Comparison of ENCODE assay signal across 12 mouse cellular contexts in the genomic region with DNA sequence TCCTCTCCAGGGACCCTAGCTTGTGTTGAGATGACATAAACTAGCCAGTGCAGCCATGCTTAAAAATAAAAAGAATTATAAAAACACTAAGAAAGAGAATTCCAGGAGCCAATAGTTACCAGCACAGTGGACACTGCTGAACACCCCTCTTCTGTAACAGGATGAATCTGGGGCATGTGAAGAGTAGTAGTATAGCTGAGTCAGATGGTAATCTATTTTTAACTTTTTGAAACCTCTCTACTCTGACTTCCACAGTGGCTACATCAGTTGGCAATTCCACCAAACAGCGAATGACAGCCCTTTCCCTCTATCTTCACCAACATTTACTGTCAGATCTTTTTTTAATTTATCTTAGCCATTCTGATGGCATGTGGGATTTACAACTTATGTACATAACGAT.
A peak's percentile ranks its signal among the peaks of the same experiment; 100 is the strongest.
DNase-seq lines count a peak whose midpoint lies in the region; ATAC-seq and TF ChIP-seq lines count a peak whose summit lies in the region.
"Had no signal": no experiment of that assay in that cellular context is flagged by ENCODE, and none has a peak within 500 bp of the region (broad histone marks: within the 10 kb centered on the region; RNA-seq: fewer than 3 reads in every experiment).

No protein-coding gene starts in this region.

- no peak; the same call in 1 of the 2 replicates for TF ChIP-seq RAD21 in CH12.LX (IDR thresholded peaks at IDR 0.05; ENCODE audit: low read depth, low read length)

- H3K4me3 ChIP-seq in forebrain, embryonic 16.5 days (replicated peaks; ENCODE audit: low read length): no peak overlapping the region
- H3K4me3 ChIP-seq in forebrain, embryonic 12.5 days (replicated peaks): no peak overlapping the region
- H3K4me3 ChIP-seq in kidney, embryonic 16.5 days (ENCODE audit: low read length): no peak overlapping the region
- H3K4me3 ChIP-seq in CH12.LX (replicated peaks in 1 of 3; ENCODE audit: low read depth in 2 of 3, low read length in 2 of 3, poor library complexity in 1 of 3): peak overlapping the region in 1 of 3 experiments; percentile 14
- no peak overlapping the region for H3K4me3 ChIP-seq in liver, embryonic 16.5 days (ENCODE audit: low read depth, low read length)
- H3K4me3 ChIP-seq: limb, embryonic 13.5 days had no signal

- no peaks in the 10 kb centered on the region for H3K9me3 ChIP-seq in forebrain, embryonic 16.5 days (ENCODE audit: control insufficient read depth, low read length)
- no peaks in the 10 kb centered on the region for H3K9me3 ChIP-seq in forebrain, embryonic 12.5 days
- no peaks in the 10 kb centered on the region for H3K9me3 ChIP-seq in kidney, embryonic 16.5 days (ENCODE audit: low read length)
- H3K9me3 ChIP-seq in CH12.LX (replicated peaks; ENCODE audit: low read length): no peaks in the 10 kb centered on the region
- no peaks in the 10 kb centered on the region for H3K9me3 ChIP-seq in liver, embryonic 16.5 days (replicated peaks; ENCODE audit: control insufficient read depth, low read length)
- H3K9me3 ChIP-seq: limb, embryonic 13.5 days had no signal

- H3K4me2 ChIP-seq in forebrain, embryonic 16.5 days (ENCODE audit: low read length): no peak overlapping the region
- H3K4me2 ChIP-seq in forebrain, embryonic 12.5 days: no peak overlapping the region
- no peak overlapping the region for H3K4me2 ChIP-seq in kidney, embryonic 16.5 days (replicated peaks; ENCODE audit: low read depth, low read length)
- H3K4me2 ChIP-seq in CH12.LX (ENCODE audit: insufficient read depth, low read depth, poor library complexity, severe bottlenecking): peak overlapping the region; percentile 96
- no peak overlapping the region; the same call in 1 of the 2 replicates for H3K4me2 ChIP-seq in liver, embryonic 16.5 days (ENCODE audit: low read depth, low read length)
- H3K4me2 ChIP-seq: limb, embryonic 13.5 days had no signal

- in situ Hi-C loops in CH12.LX (cut with MboI; ENCODE audit: low pct_ligation_motif_present, low pct_unique_long_range_greater_than_20kb, low sequenced_read_pairs): no loop called here

- DNase-seq in kidney, adult 8-10 months: no peak
- DNase-seq in CH12.LX (ENCODE audit: extremely low read depth): peak; percentile 46
- no peak for DNase-seq in urinary bladder, postnatal 36 days (ENCODE audit: low spot score in 2 of 2)
- DNase-seq in thymus, postnatal 0 days (ENCODE audit: low spot score): no peak
- DNase-seq: cerebellum, adult 9-11 months; thymus, postnatal 25 days had no signal

- TF ChIP-seq POLR2A in CH12.LX (IDR thresholded peaks at IDR 0.05; ENCODE audit: low read depth, low read length): no peak; the same call in 1 of the 2 replicates

- 92% methylated on average over 2 of the region's 2 CpGs for WGBS in forebrain, embryonic 16.5 days
- 83% methylated on average over 2 of the region's 2 CpGs for WGBS in forebrain, embryonic 12.5 days
- WGBS in kidney, embryonic 16.5 days: 63% methylated on average over 2 of the region's 2 CpGs
- 19% methylated on average over 2 of the region's 2 CpGs for WGBS in liver, embryonic 16.5 days (ENCODE audit: insufficient replicate concordance)

- no peaks in the 10 kb centered on the region for H3K4me1 ChIP-seq in forebrain, embryonic 16.5 days (replicated peaks; ENCODE audit: control insufficient read depth, insufficient read depth, low read length)
- no peaks in the 10 kb centered on the region for H3K4me1 ChIP-seq in forebrain, embryonic 12.5 days
- H3K4me1 ChIP-seq in kidney, embryonic 16.5 days (ENCODE audit: insufficient read depth, low read length): peaks cover 21% of the 10 kb centered on the region
- peaks cover 3 to 50% of the 10 kb centered on the region in 2 experiments; a peak in 3 of 4 replicates for H3K4me1 ChIP-seq in CH12.LX (ENCODE audit: control insufficient read depth in 1 of 2, insufficient read depth in 2 of 2)
- H3K4me1 ChIP-seq in liver, embryonic 16.5 days (ENCODE audit: control insufficient read depth, low read depth, low read length): peaks cover 4% of the 10 kb centered on the region; the same call in 1 of the 2 replicates

- dilution Hi-C loops in CH12.LX (cut with MboI; ENCODE audit: extremely low pct_ligation_motif_present, extremely low pct_unique_long_range_greater_than_20kb, low sequenced_read_pairs): no loop called here

- ATAC-seq in forebrain, embryonic 16.5 days: 0 out of 2 replicates have a peak, but pooled peaks have one; percentile 4
- no peak for ATAC-seq in forebrain, embryonic 12.5 days (ENCODE audit: low FRiP score)
- 0 out of 2 replicates have a peak, but pooled peaks have one; percentile 61 for ATAC-seq in kidney, embryonic 16.5 days (ENCODE audit: low FRiP score, low TSS enrichment)
- no peak for ATAC-seq in liver, embryonic 16.5 days (ENCODE audit: low read depth)
- ATAC-seq: hindbrain, postnatal 0 days had no signal

- no peak overlapping the region for H3K9ac ChIP-seq in forebrain, embryonic 16.5 days (replicated peaks; ENCODE audit: low read depth, low read length)
- no peak overlapping the region for H3K9ac ChIP-seq in forebrain, embryonic 12.5 days
- H3K9ac ChIP-seq in kidney, embryonic 16.5 days (replicated peaks; ENCODE audit: low read length): no peak overlapping the region
- H3K9ac ChIP-seq in CH12.LX (ENCODE audit: insufficient read depth, low read depth): peak overlapping the region; percentile 34; the same call in 1 of the 2 replicates
- no peak overlapping the region for H3K9ac ChIP-seq in liver, embryonic 16.5 days (ENCODE audit: low read depth, low read length)
- H3K9ac ChIP-seq: limb, embryonic 13.5 days had no signal

- no peak for TF ChIP-seq EP300 in CH12.LX (IDR thresholded peaks at IDR 0.05; ENCODE audit: low read length)

- no peak for TF ChIP-seq CTCF in CH12.LX (conservative IDR thresholded peaks at IDR 0.05 in 1 of 2, IDR thresholded peaks at IDR 0.05 in 1 of 2; ENCODE audit: low read depth in 2 of 2, low read length in 2 of 2)

- no peak overlapping the region for H3K27ac ChIP-seq in forebrain, embryonic 16.5 days (ENCODE audit: low read length)
- no peak overlapping the region for H3K27ac ChIP-seq in forebrain, embryonic 12.5 days
- H3K27ac ChIP-seq in kidney, embryonic 16.5 days (ENCODE audit: low read length): peak overlapping the region; percentile 43; the same call in 1 of the 2 replicates
- H3K27ac ChIP-seq in CH12.LX (ENCODE audit: insufficient read depth, low read depth): peak overlapping the region; percentile 71
- peak overlapping the region; percentile 22 for H3K27ac ChIP-seq in liver, embryonic 16.5 days (ENCODE audit: low read length)
- H3K27ac ChIP-seq: hindbrain, postnatal 0 days; limb, embryonic 13.5 days had no signal

- H3K79me2 ChIP-seq in CH12.LX (replicated peaks; ENCODE audit: control insufficient read depth, extremely low read depth, insufficient read depth, poor library complexity, severe bottlenecking): no peaks in the 10 kb centered on the region

- no peaks in the 10 kb centered on the region for H3K36me3 ChIP-seq in forebrain, embryonic 16.5 days (ENCODE audit: control insufficient read depth, insufficient read depth)
- no peaks in the 10 kb centered on the region for H3K36me3 ChIP-seq in forebrain, embryonic 12.5 days (replicated peaks)
- no peaks in the 10 kb centered on the region for H3K36me3 ChIP-seq in kidney, embryonic 16.5 days (ENCODE audit: insufficient read depth, low read length)
- H3K36me3 ChIP-seq in CH12.LX (replicated peaks in 1 of 2; ENCODE audit: control insufficient read depth in 1 of 2, insufficient read depth in 1 of 2, low read length in 1 of 2): peaks cover 0 to 2% of the 10 kb centered on the region in 2 experiments
- no peaks in the 10 kb centered on the region for H3K36me3 ChIP-seq in liver, embryonic 16.5 days (ENCODE audit: control insufficient read depth, insufficient read depth)
- H3K36me3 ChIP-seq: limb, embryonic 13.5 days had no signal

- no peaks in the 10 kb centered on the region for H3K27me3 ChIP-seq in forebrain, embryonic 16.5 days (replicated peaks; ENCODE audit: control insufficient read depth, insufficient read depth, low read length)
- no peaks in the 10 kb centered on the region for H3K27me3 ChIP-seq in forebrain, embryonic 12.5 days
- no peaks in the 10 kb centered on the region for H3K27me3 ChIP-seq in kidney, embryonic 16.5 days (ENCODE audit: insufficient read depth, low read length)
- H3K27me3 ChIP-seq in CH12.LX (replicated peaks): no peaks in the 10 kb centered on the region
- no peaks in the 10 kb centered on the region for H3K27me3 ChIP-seq in liver, embryonic 16.5 days (ENCODE audit: control insufficient read depth, insufficient read depth, low read depth, low read length)
- H3K27me3 ChIP-seq: limb, embryonic 13.5 days had no signal

TF ChIP-seq in CH12.LX, 34 proteins besides CTCF, POLR2A, EP300 and RAD21:
- TF ChIP-seq MEF2A (IDR thresholded peaks at IDR 0.05; ENCODE audit: borderline replicate concordance, low read depth, low read length): peak; percentile 88
- TF ChIP-seq SIN3A (IDR thresholded peaks at IDR 0.05; ENCODE audit: low read length): no peak
- TF ChIP-seq USF2 (conservative IDR thresholded peaks at IDR 0.05; ENCODE audit: low read depth, low read length): no peak
- no peak for TF ChIP-seq MAZ (IDR thresholded peaks at IDR 0.05; ENCODE audit: low read depth, low read length)
- TF ChIP-seq MAFK (IDR thresholded peaks at IDR 0.05; ENCODE audit: insufficient replicate concordance, low read length): 0 out of 2 replicates have a peak, but pooled peaks have one; percentile 64
- no peak for TF ChIP-seq CHD1 (IDR thresholded peaks at IDR 0.05; ENCODE audit: low read depth, low read length)
- TF ChIP-seq TCF12 (IDR thresholded peaks at IDR 0.05; ENCODE audit: low read depth, low read length): no peak
- TF ChIP-seq PAX5 (IDR thresholded peaks at IDR 0.05; ENCODE audit: low read length): no peak
- TF ChIP-seq CHD2 (IDR thresholded peaks at IDR 0.05; ENCODE audit: low read length): no peak
- TF ChIP-seq ETS1 (conservative IDR thresholded peaks at IDR 0.05; ENCODE audit: low read depth, low read length): 0 out of 2 replicates have a peak, but pooled peaks have one; percentile 21
- no peak; the same call in 1 of the 2 replicates for TF ChIP-seq MXI1 (IDR thresholded peaks at IDR 0.05; ENCODE audit: low read depth, low read length)
- TF ChIP-seq TBP (conservative IDR thresholded peaks at IDR 0.05; ENCODE audit: low read depth, low read length): 0 out of 2 replicates have a peak, but pooled peaks have one; percentile 18
- no peak for TF ChIP-seq JUN (IDR thresholded peaks at IDR 0.05; ENCODE audit: insufficient read depth, low read depth, low read length)
- 0 out of 2 replicates have a peak, but pooled peaks have one; percentile 44 for TF ChIP-seq MYC (IDR thresholded peaks at IDR 0.05; ENCODE audit: low read depth, low read length)
- 0 out of 2 replicates have a peak, but pooled peaks have one; percentile 16 for TF ChIP-seq RCOR1 (conservative IDR thresholded peaks at IDR 0.05; ENCODE audit: low read depth, low read length)

Comparison
In these comparisons a context has a peak if more than half of its experiments do, and no peak if none do; other contexts are left out.
1. ATAC-seq: peak in forebrain, embryonic 16.5 days (single experiment) and kidney, embryonic 16.5 days (single experiment); none in forebrain, embryonic 12.5 days (single experiment) and liver, embryonic 16.5 days (single experiment).
2. H3K27ac ChIP-seq: peak in kidney, embryonic 16.5 days (single experiment), CH12.LX (single experiment) and liver, embryonic 16.5 days (single experiment); none in forebrain, embryonic 16.5 days (single experiment) and forebrain, embryonic 12.5 days (single experiment).